Mouse (Mus musculus) left cerebral cortex, adult 2 months (tissue): ENCODE results near the gene Atp1a2. TPM values are rescaled to one million over a fixed set of nuclear protein-coding genes. Genes with fewer than 3 reads are reported as not detected.

Source experiments
- DNase-seq, 2 experiments: peaks; one replicate each; pipeline ENCODE4 v3.0.0; 2021 to 2022; ENCODE audit warnings: low spot score in 2 of 2, mixed read lengths in 1 of 2; ENCODE audit errors: extremely low spot score in 1 of 2
- H3K27ac ChIP-seq: fragments of 200-600 bp; 2 replicates; pipeline ENCODE4 v1.8.1; 2022
- H3K4me3 ChIP-seq: fragments of 200-600 bp; 2 replicates; pipeline ENCODE4 v1.8.1; 2022
- CTCF ChIP-seq: fragments of 200-600 bp; IDR thresholded peaks from 2 replicates; pipeline ENCODE4 v1.8.1; 2022; ENCODE audit warnings: antibody characterized with exemption, mild to moderate bottlenecking, moderate library complexity
- intact Hi-C: fragments of 180-260 bp; cut with DNase I; formaldehyde crosslinking; loops from one replicate; pipeline ENCODE4 v1.15.1; 2025
- total RNA-seq, 2 experiments: library from RNA; stranded (reverse); gene quantifications; 2 replicates each; pipeline ENCODE4 v1.2.3; 2021

Gene Atp1a2
- total RNA-seq, 2 experiments from 2014 or later, result 628 to 676 TPM

DNA sequence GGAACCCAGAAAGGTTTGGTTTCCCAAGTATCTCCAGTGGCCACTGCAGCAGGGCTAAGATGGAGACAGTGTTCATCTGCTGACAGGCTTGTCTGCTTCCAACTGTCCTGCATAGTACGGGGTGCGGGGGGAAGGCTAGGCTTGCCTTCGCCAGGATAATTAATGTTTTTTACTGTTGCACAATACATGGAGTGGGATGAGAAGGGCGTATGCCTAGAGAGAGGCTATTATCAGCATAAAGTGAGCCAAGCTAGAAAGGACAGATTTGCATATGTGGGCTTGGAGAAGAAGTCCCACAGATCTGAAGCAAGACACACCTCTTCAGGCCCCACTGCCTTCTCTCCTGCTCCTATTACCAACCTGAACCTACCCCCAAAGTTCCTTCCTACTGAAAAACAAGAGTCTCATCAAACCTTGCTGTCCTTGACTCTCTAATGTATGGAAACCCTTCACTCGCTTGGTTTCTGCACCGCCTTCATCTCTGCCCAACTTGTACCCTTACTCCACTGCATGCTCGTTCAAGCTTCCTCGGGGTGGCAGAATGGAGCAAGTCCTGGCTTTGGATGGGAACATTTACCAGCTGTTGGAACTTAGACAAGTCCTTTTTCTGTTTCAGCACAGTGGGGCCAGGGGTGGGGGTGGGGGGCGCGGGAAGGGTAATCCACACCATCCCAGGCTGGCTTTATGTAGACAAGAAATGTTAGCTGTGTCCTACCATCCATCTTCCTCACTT lies 16.2 kb downstream of the Atp1a2 start:
- peak; percentile 28 for TF ChIP-seq CTCF
- Histone ChIP-seq H3K4me3 (no peak overlapping the region), H3K27ac (peak overlapping the region; percentile 72)
- intact Hi-C loops, result loop anchor here (1.0 to 2.0 kb wide), 2 partner anchors 25 to 29 kb away; no protein-coding TSS in a partner anchor
- DNase-seq, result no peak

DNA sequence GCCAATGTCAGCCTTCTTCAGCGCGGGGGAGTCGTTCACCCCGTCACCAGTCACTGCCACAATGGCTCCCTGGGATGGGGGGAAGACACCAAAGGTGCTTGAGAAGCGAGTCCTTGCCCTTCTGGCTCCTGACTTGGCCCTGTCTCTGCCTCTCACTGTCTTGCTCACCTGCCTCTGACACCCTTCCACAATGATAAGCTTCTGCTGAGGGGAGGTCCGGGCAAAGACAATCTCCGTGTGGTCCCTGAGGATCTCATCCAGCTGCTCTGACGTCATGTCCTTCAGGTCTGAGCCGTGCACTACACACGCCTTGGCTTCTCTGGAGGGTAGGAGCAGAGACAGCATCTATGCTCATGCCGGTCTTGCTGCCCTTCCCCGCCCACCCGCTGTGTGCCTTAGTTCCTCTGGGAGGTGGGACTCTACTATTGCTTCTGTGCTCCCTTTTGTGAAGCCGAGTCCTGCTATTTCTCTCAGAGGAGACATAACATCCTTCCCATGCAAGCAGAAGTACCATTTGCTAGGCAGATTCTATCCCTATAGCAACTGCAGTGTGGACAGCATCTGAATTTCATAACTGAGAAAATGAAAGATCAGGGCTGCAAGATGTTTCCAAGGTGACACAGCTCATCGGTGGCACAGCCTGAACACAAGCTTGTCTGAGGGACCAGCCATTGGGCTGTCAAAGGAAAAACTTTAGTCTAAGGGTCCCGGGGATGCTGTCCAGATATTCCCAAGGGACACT lies 17.9 kb downstream of the Atp1a2 start:
- DNase-seq, result no peak
- TF ChIP-seq CTCF, result no peak
- intact Hi-C loops, result loop anchor here (2.0 kb wide), 1 partner anchor 27 kb away; no protein-coding TSS in a partner anchor
- peak overlapping the region; percentile 68 for H3K27ac ChIP-seq
- no peak overlapping the region for H3K4me3 ChIP-seq

DNA sequence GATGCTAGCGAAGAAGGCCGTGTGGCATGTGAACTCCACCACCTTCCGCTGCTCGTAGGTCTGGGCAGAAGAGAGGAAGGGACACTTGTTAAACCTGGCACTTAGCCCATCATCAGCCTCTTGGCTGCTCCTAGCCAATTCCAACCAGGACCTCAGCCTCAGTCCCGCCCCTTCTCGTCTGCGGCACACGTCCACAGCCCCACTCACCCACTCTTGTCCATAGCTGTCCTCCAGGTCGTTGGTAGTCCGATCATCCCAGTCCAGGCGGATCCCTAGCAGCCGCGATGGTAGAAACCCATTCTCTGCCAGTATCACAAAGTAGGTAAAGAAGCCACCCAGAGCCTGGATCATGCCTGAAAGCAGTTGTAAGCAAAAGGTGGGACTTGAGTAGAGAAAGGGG lies 19.5 kb downstream of the Atp1a2 start:
- Histone ChIP-seq H3K27ac (no peak overlapping the region), H3K4me3 (no peak overlapping the region)
- DNase-seq, result no peak
- intact Hi-C loops, result no loop called here
- no peak for TF ChIP-seq CTCF

DNA sequence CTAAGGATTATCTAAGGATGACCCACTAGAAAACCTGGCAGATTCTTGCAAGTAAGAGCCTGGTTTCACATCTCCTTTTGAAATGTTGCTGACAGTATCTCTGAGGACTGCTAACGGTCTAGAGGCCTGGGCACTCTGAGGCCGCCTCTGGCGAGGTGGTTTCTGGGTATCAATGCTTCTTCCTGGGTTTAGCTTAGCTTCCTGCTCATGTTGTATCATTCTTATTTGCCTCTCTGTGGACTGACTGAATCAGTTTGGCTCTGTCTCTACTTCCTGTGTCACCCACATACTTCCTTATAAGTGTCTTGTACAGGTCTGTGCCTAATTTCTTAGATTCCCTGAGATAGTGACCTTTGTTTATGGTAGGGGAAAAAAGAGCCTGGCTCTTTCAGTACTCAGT lies 20.7 kb downstream of the Atp1a2 start:
- intact Hi-C loops, result no loop called here
- H3K27ac ChIP-seq, result no peak overlapping the region
- no peak for DNase-seq
- no peak for TF ChIP-seq CTCF
- no peak overlapping the region for H3K4me3 ChIP-seq

DNA sequence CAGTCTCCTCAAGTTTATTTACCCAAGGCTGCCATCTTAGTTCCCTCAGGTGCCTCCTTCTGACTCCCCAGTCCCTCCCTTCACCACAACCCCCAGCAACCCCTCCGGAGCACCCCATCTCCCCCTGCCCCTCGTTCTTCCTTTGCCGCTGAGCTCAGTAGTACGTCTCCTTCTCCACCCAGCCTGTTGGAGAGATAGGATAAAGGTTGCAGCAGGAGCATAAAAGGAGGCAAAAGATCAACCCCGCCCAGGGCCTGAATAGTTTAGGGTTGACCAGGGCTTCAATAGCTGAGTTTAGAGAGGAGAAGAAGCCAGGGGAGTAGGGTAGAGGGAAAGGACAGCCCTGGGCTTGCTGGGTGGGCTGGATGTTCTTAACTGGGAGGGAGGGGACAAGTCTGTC lies 23.3 kb downstream of the Atp1a2 start:
- TF ChIP-seq CTCF, result no peak
- intact Hi-C loops, result no loop called here
- Histone ChIP-seq H3K27ac (no peak overlapping the region), H3K4me3 (no peak overlapping the region)
- no peak for DNase-seq

DNA sequence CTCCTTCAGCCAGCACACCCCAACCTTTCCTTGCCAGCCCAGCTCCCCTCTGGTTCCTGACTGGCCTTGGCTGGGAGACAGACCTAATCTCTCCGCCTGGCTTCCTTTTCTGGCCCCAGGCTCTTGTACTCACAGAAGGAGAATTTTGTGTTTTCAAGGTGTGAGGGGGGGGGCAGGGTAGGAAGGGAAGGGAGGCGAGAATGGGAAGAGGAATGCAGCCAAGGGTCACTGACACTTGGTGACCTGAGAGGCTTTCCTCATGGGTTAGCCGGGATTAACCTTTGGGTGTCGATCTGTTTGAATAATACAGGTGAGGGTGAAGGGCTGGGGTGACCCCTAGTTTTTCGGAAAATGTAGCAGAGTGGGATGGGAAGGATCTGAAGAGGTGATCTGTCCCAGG lies 23.7 kb downstream of the Atp1a2 start:
- no peak overlapping the region for H3K4me3 ChIP-seq
- no peak overlapping the region for H3K27ac ChIP-seq
- TF ChIP-seq CTCF, result no peak
- intact Hi-C loops, result no loop called here
- no peak for DNase-seq

DNA sequence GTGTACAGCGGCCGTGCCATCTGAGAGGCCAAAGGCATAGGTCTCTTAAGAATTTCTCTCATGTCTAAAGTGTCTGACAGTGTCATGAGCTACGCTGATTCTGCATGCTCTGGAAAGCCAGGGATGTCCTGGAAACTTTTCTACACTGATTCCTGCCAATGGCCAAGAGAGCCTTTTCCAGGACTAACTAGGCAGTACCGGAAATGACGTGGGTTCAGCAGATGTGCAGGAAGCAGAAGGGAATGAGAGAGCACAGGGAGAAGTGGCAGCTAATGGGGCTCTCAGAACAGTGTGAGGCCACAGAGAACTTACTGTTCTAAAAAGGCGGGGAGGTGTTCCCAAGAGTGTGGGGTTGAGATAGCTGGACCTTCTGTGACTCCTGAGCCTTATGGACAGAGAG lies 24.5 kb downstream of the Atp1a2 start:
- Histone ChIP-seq H3K27ac (no peak overlapping the region), H3K4me3 (no peak overlapping the region)
- TF ChIP-seq CTCF, result no peak
- intact Hi-C loops, result no loop called here
- DNase-seq, result no peak

DNA sequence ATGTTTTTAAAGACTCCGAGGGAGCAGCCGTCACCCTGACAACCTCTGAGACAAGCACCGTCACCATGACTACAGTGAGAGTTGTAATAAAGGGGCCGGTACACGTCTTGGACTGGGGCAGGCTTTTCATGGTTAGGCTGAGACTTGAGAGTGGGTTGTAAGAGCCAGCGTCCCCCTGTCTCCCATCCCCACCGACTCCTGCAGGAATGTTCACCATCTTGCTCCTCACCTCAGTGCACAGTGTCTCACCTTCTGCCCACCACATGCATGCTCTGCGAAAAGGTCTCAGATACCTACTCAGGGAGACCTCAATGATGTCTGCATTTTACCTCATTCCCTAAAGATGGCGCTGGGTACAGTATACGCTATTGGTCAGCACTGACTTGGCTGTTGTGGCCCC lies 26.1 kb downstream of the Atp1a2 start:
- intact Hi-C loops, result no loop called here
- Histone ChIP-seq H3K27ac (no peak overlapping the region), H3K4me3 (no peak overlapping the region)
- TF ChIP-seq CTCF, result no peak
- no peak for DNase-seq

DNA sequence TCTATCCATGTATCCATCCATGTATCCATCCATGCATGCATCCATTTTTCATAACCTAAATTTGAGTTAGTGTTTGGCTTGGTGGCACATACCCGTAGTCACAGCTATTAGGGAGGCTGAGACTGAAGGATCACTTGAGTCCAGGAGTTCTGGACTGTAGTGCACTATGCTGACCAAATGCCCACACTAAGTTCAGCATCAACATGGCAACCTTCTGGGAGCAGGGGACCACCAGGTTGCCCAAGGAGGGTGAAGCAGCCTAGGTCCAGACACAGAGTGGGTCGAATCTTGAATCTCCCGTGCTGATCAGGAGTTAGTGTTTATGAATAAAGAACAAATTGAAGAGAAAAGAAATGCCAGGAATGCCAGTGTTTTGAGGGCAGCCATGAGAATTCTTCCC lies 26.7 kb downstream of the Atp1a2 start:
- TF ChIP-seq CTCF, result no peak
- intact Hi-C loops, result no loop called here
- no peak overlapping the region for H3K4me3 ChIP-seq
- no peak overlapping the region for H3K27ac ChIP-seq
- DNase-seq, result no peak

DNA sequence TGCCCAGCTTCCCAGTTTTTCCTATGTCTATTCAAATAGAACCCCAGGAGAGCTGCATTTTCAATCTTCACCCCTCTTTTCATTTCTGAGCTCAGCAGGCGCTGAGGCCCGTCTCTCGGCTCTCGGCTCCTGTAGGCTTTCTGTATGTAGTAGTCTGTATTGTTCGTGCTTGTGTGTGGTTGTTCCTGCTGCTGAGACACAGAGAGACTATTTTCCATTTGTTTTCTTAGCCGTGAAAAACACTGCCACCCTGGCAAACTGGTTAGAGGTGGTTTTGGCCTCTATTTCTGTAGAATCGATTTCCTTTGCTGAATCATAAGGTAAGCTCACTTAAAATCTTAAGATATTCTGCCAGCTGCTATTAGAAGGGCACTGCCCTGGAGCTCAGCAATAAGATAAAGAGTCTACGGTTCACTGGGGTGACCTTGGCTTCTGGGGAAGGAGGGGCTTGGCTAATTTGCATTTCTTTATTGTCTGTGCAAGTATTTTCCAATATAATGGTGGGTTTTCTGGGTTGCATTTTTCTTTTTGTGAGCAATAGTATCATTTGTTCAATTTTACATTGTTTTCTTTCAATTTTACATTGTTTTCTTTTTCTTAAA lies 36.3 kb downstream of the Atp1a2 start, which contains the start of gene Igsf8:
TSS of gene Igsf8 (plus strand) at position 165 of the 602 bp plus-strand sequence.
- intact Hi-C loops, result no loop called here
- Histone ChIP-seq H3K27ac (no peak within 1 kb of the TSS), H3K4me3 (no peak within 1 kb of the TSS)
- DNase-seq, result no peak
- no peak for TF ChIP-seq CTCF

DNA sequence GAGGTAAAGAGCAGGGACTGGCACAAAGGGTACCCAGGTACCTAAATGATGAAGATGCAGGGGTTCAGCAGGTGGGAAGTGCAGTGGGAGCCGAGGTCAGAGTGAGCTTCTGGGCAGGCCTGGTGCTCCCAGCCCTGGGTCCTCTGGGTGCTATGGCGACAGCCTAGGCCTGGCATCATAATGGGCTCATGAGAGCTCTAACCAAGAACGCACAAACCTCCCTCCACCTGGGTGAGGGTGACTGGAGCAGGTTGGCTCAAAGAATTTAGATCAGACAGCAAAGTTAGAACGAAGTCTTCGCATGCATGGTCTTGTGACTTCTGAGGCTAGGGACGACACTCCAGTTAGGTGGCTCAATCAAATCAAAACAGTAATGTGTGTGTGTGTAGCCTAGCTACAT lies 39.5 kb downstream of the Atp1a2 start, which contains the start of gene Atp1a4:
TSS of gene Atp1a4 (minus strand) at position 101 of the 400 bp plus-strand sequence.
- DNase-seq, result no peak
- TF ChIP-seq CTCF, result no peak
- no peak within 1 kb of the TSS for H3K27ac ChIP-seq
- no peak within 1 kb of the TSS for H3K4me3 ChIP-seq
- intact Hi-C loops, result no loop called here

DNA sequence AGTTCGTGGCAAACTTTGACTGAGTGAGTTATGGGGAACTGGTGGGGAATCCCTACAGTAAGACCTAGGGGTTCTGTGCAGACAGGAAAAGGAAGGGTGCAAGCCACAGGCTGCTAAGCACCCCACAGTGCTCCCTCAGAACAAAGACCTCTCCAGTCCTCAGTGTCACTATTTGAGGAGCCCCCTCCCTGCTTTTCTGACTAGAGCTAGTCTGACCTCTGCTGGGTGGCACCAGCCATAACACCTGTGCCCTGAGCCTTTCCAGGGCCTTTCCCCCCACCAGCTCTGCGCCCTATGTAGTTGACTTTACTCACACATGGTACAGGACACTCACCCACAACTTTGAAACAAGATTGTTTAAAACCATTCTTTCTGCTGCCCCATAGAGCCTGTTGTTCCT lies 50.2 kb downstream of the Atp1a2 start:
- H3K27ac ChIP-seq, result no peak overlapping the region
- no peak for DNase-seq
- no peak overlapping the region for H3K4me3 ChIP-seq
- intact Hi-C loops, result no loop called here
- peak; percentile 54 for TF ChIP-seq CTCF
